24 mouse cellular contexts compared by ENCODE assay signal in the genomic region with DNA sequence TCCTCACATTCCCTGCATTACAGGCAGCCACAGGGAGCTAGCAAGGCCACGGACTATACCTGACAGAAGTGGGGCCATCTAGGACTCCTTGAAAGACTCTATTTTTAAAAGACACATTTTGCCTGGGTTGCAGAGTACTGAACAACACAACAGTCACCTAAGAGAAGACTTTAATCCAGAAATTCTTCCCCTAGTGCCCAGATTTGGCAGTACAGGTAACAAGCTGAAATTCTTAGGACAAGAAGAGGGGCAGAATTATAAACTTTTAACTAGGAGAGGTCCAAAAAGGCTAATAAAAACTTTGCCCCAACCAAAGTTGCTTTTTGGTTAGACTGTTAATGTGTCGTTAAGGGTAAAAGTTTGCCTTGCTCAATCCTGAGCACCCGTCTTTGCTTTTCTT.
DNase-seq lines count a peak whose midpoint lies in the region; ATAC-seq and TF ChIP-seq lines count a peak whose summit lies in the region.
"Had no signal": no experiment of that assay in that cellular context is flagged by ENCODE, and none has a peak within 500 bp of the region (broad histone marks: within the 10 kb centered on the region; RNA-seq: fewer than 3 reads in every experiment).

No protein-coding gene starts in this region.

- DNase-seq in gastrocnemius, adult 2 months: no peak
- no peak for DNase-seq in gastrocnemius, adult 18-20 months (ENCODE audit: low spot score)
- DNase-seq in kidney, adult 9 months: peak; percentile 64
- DNase-seq in kidney, adult 18-20 months: no peak
- DNase-seq in midbrain, postnatal 0 days (ENCODE audit: low spot score): no peak
- DNase-seq in midbrain, embryonic 11.5 days (ENCODE audit: low spot score, missing footprints): no peak
- DNase-seq in heart, adult 18-20 months: no peak
- no peak for DNase-seq in heart, postnatal 25 days (ENCODE audit: low spot score)
- DNase-seq: adrenal gland, postnatal 10 days; cerebellum, adult 8-10 months; cerebellum, postnatal 25 days; gastrocnemius, postnatal 14 days; lung, postnatal 36 days; midbrain, embryonic 14.5 days; retina, postnatal 1 day; right cerebral cortex, postnatal 14 days had no signal

- no peak overlapping the region for H3K27ac ChIP-seq in gastrocnemius, adult 2 months
- no peak overlapping the region for H3K27ac ChIP-seq in midbrain, postnatal 0 days (ENCODE audit: low read depth, low read length)
- no peak overlapping the region for H3K27ac ChIP-seq in midbrain, embryonic 11.5 days (ENCODE audit: low read depth, low read length)
- H3K27ac ChIP-seq: forebrain, embryonic 15.5 days; hindbrain, embryonic 12.5 days; limb, embryonic 13.5 days; neural tube, embryonic 15.5 days had no signal

- H3K4me3 ChIP-seq in gastrocnemius, adult 2 months: no peak overlapping the region
- no peak overlapping the region for H3K4me3 ChIP-seq in midbrain, postnatal 0 days (ENCODE audit: low read depth, low read length)
- H3K4me3 ChIP-seq in midbrain, embryonic 11.5 days (ENCODE audit: low read depth, low read length): no peak overlapping the region
- H3K4me3 ChIP-seq: forebrain, embryonic 15.5 days; hindbrain, embryonic 12.5 days; limb, embryonic 13.5 days; lung, embryonic 15.5 days; neural tube, embryonic 15.5 days had no signal

- WGBS in midbrain, postnatal 0 days: 95% methylated on average over 3 of the region's 3 CpGs
- 96% methylated on average over 3 of the region's 3 CpGs for WGBS in midbrain, embryonic 11.5 days

- no peak for ATAC-seq in midbrain, postnatal 0 days (ENCODE audit: low FRiP score)
- ATAC-seq in midbrain, embryonic 11.5 days (ENCODE audit: low FRiP score): no peak
- ATAC-seq: forebrain, embryonic 15.5 days; intestine, embryonic 16.5 days had no signal

- 0 out of 2 replicates have a peak, but pooled peaks have one; percentile 8 for TF ChIP-seq CTCF in gastrocnemius, adult 2 months (IDR thresholded peaks at IDR 0.05)
- TF ChIP-seq CTCF in midbrain, postnatal 0 days (IDR thresholded peaks at IDR 0.05): peak; percentile 51

- no peak overlapping the region for H3K9ac ChIP-seq in midbrain, postnatal 0 days (replicated peaks; ENCODE audit: low read length, poor library complexity, severe bottlenecking)
- no peak overlapping the region for H3K9ac ChIP-seq in midbrain, embryonic 11.5 days (ENCODE audit: low read length)
- H3K9ac ChIP-seq: forebrain, embryonic 15.5 days; hindbrain, embryonic 12.5 days; limb, embryonic 13.5 days; lung, embryonic 15.5 days; neural tube, embryonic 15.5 days had no signal

- no peaks in the 10 kb centered on the region for H3K9me3 ChIP-seq in midbrain, postnatal 0 days (ENCODE audit: low read length)
- H3K9me3 ChIP-seq in midbrain, embryonic 11.5 days (ENCODE audit: control insufficient read depth, low read length): no peaks in the 10 kb centered on the region
- H3K9me3 ChIP-seq: forebrain, embryonic 15.5 days; hindbrain, embryonic 12.5 days; limb, embryonic 13.5 days; lung, embryonic 15.5 days; neural tube, embryonic 15.5 days had no signal

- H3K27me3 ChIP-seq in midbrain, postnatal 0 days (ENCODE audit: insufficient read depth, low read length): no peaks in the 10 kb centered on the region
- no peaks in the 10 kb centered on the region for H3K27me3 ChIP-seq in midbrain, embryonic 11.5 days (ENCODE audit: control insufficient read depth, insufficient read depth, low read length)
- H3K27me3 ChIP-seq: forebrain, embryonic 15.5 days; hindbrain, embryonic 12.5 days; limb, embryonic 13.5 days; lung, embryonic 15.5 days; neural tube, embryonic 15.5 days had no signal

- H3K4me1 ChIP-seq in midbrain, postnatal 0 days (ENCODE audit: insufficient read depth, low read length): no peaks in the 10 kb centered on the region
- H3K4me1 ChIP-seq in midbrain, embryonic 11.5 days (ENCODE audit: control insufficient read depth, insufficient read depth, low read length): peaks cover 16% of the 10 kb centered on the region
- H3K4me1 ChIP-seq: neural tube, embryonic 15.5 days had no signal

- no peak overlapping the region for H3K4me2 ChIP-seq in midbrain, postnatal 0 days (ENCODE audit: low read depth, low read length, poor library complexity, severe bottlenecking)
- H3K4me2 ChIP-seq in midbrain, embryonic 11.5 days: no peak overlapping the region
- H3K4me2 ChIP-seq: forebrain, embryonic 15.5 days; heart, embryonic 11.5 days; hindbrain, embryonic 12.5 days; limb, embryonic 13.5 days; liver, embryonic 11.5 days; lung, embryonic 15.5 days; neural tube, embryonic 15.5 days had no signal

- intact Hi-C loops in gastrocnemius, adult 2 months (cut with DNase I): no loop called here
- intact Hi-C loops in heart, postnatal 25 days (cut with DNase I): loop anchor here (10.0 kb wide), 1 partner anchor 1279 kb away; no protein-coding TSS in a partner anchor

- no peaks in the 10 kb centered on the region for H3K36me3 ChIP-seq in midbrain, postnatal 0 days (ENCODE audit: insufficient read depth, low read length)
- no peaks in the 10 kb centered on the region; the same call in 1 of the 2 replicates for H3K36me3 ChIP-seq in midbrain, embryonic 11.5 days (ENCODE audit: control insufficient read depth, insufficient read depth, low read length)
- H3K36me3 ChIP-seq: forebrain, embryonic 15.5 days; hindbrain, embryonic 12.5 days; lung, embryonic 15.5 days; neural tube, embryonic 15.5 days had no signal
